Mouse (Mus musculus) kidney, embryonic 15.5 days (tissue): ENCODE measurements around the gene Exoc7. TPM values are rescaled to one million over a fixed set of nuclear protein-coding genes. Genes with fewer than 3 reads are reported as not detected.

Experiments used
- ATAC-seq: fragments of 200-750 bp; cut with Nextera tagmentation; replicated peaks from 2 replicates; pipeline ENCODE4 v1.8.0; 2017; ENCODE audit warnings: moderate TSS enrichment; ENCODE audit not compliant: low FRiP score
- H3K27ac ChIP-seq: fragments of 300-500 bp; sonication (generic); 2 replicates; pipeline ENCODE4 v1.5.1; 2015; ENCODE audit warnings: mild to moderate bottlenecking, inconsistent platforms
- H3K27me3 ChIP-seq: fragments of 300-500 bp; sonication (generic); 2 replicates; pipeline ENCODE4 v1.6.1; 2015; ENCODE audit warnings: inconsistent platforms
- H3K36me3 ChIP-seq: fragments of 300-500 bp; sonication (generic); 2 replicates; pipeline ENCODE4 v1.6.1; 2015; ENCODE audit warnings: inconsistent platforms
- H3K4me1 ChIP-seq: fragments of 300-500 bp; sonication (generic); 2 replicates; pipeline ENCODE4 v1.6.1; 2015; ENCODE audit warnings: inconsistent platforms
- H3K4me2 ChIP-seq: fragments of 300-500 bp; sonication (generic); 2 replicates; pipeline ENCODE4 v1.6.1; 2015; ENCODE audit warnings: moderate library complexity, mild to moderate bottlenecking, inconsistent platforms
- H3K4me3 ChIP-seq: fragments of 300-500 bp; sonication (generic); replicated peaks from 2 replicates; pipeline ENCODE4 v1.5.1; 2015; ENCODE audit warnings: mild to moderate bottlenecking, inconsistent platforms
- H3K9ac ChIP-seq: fragments of 300-500 bp; sonication (generic); 2 replicates; pipeline ENCODE4 v1.6.1; 2015; ENCODE audit warnings: mild to moderate bottlenecking, inconsistent platforms
- H3K9me3 ChIP-seq: fragments of 300-500 bp; sonication (generic); replicated peaks from 2 replicates; pipeline ENCODE4 v1.6.1; 2016; ENCODE audit warnings: inconsistent platforms
- WGBS: fragments of 180-500 bp; shearing (Covaris S2); methylation state at CpG from one replicate; pipeline ENCODE4 v1.1.7; 2015; ENCODE audit warnings: mixed read lengths; 5-methylcytosine and 5-hydroxymethylcytosine counted together
- polyA plus RNA-seq: library from polyadenylated mRNA; unstranded; fragments of >200 nt; fragmentation: Nextera tagmentation; extraction: Ambion mirVana; gene quantifications from 2 replicates; pipeline ENCODE4 v1.2.1, GENCODE M21; 2015

Exoc7 gene
- polyA plus RNA-seq, 1 experiment from 2014 or later: 61.8 TPM

GRCm38 (mm10) chr11:116272589-116273468, 34.2 kb downstream of the Exoc7 start:
- peaks cover 44% of the 10 kb centered on the region for H3K36me3 ChIP-seq
- peak overlapping the region; percentile 83 for H3K4me2 ChIP-seq
- H3K27ac ChIP-seq: no peak overlapping the region
- peak overlapping the region; percentile 96 for H3K9ac ChIP-seq
- 45% methylated on average over 12 of the region's 12 CpGs for WGBS
- peaks cover 23% of the 10 kb centered on the region for H3K4me1 ChIP-seq
- ATAC-seq: no peak
- peak overlapping the region; percentile 96 for H3K4me3 ChIP-seq
- H3K27me3 ChIP-seq: no peaks in the 10 kb centered on the region
- no peaks in the 10 kb centered on the region for H3K9me3 ChIP-seq

GRCm38 (mm10) chr11:116269560-116269959, 37.5 kb downstream of the Exoc7 start:
- H3K9ac ChIP-seq: no peak overlapping the region
- H3K9me3 ChIP-seq: no peaks in the 10 kb centered on the region
- H3K36me3 ChIP-seq: peaks cover 76% of the 10 kb centered on the region
- 89% methylated on average over 8 of the region's 8 CpGs for WGBS
- peaks cover 19% of the 10 kb centered on the region for H3K4me1 ChIP-seq
- no peak overlapping the region for H3K4me2 ChIP-seq
- ATAC-seq: no peak
- no peak overlapping the region for H3K27ac ChIP-seq
- H3K27me3 ChIP-seq: no peaks in the 10 kb centered on the region
- no peak overlapping the region for H3K4me3 ChIP-seq

GRCm38 (mm10) chr11:116268313-116268712, 38.7 kb downstream of the Exoc7 start:
- no peak overlapping the region for H3K4me2 ChIP-seq

GRCm38 (mm10) chr11:116267637-116268036, 39.4 kb downstream of the Exoc7 start:
- no peak overlapping the region for H3K4me3 ChIP-seq
- WGBS: 80% methylated on average over 8 of the region's 8 CpGs

More at GRCm38 (mm10) chr11:116268313-116268712, 38.7 kb downstream of the Exoc7 start:
- H3K27me3 ChIP-seq: no peaks in the 10 kb centered on the region
- no peaks in the 10 kb centered on the region for H3K9me3 ChIP-seq
- H3K27ac ChIP-seq: no peak overlapping the region
- H3K4me1 ChIP-seq: peaks cover 17% of the 10 kb centered on the region
- H3K4me3 ChIP-seq: no peak overlapping the region
- H3K9ac ChIP-seq: no peak overlapping the region
- ATAC-seq: no peak
- H3K36me3 ChIP-seq: peaks cover 88% of the 10 kb centered on the region
- 90% methylated on average over 6 of the region's 6 CpGs for WGBS

GRCm38 (mm10) chr11:116265850-116266249, 41.2 kb downstream of the Exoc7 start:
- Histone ChIP-seq H3K9ac (no peak overlapping the region), H3K4me1 (no peaks in the 10 kb centered on the region), H3K9me3 (no peaks in the 10 kb centered on the region), H3K27ac (no peak overlapping the region), H3K4me3 (no peak overlapping the region), H3K4me2 (no peak overlapping the region), H3K27me3 (no peaks in the 10 kb centered on the region), H3K36me3 (peaks cover 99% of the 10 kb centered on the region)
- ATAC-seq: no peak
- WGBS: 91% methylated on average over 4 of the region's 4 CpGs

More at GRCm38 (mm10) chr11:116267637-116268036, 39.4 kb downstream of the Exoc7 start:
- no peak overlapping the region for H3K27ac ChIP-seq
- H3K36me3 ChIP-seq: peaks cover 95% of the 10 kb centered on the region
- H3K4me2 ChIP-seq: no peak overlapping the region
- no peaks in the 10 kb centered on the region for H3K27me3 ChIP-seq
- no peaks in the 10 kb centered on the region for H3K9me3 ChIP-seq
- no peak overlapping the region for H3K9ac ChIP-seq
- no peak for ATAC-seq
- H3K4me1 ChIP-seq: peaks cover 11% of the 10 kb centered on the region

- Histone ChIP-seq H3K27me3 (no peaks in the 10 kb centered on the region), H3K9ac (no peak overlapping the region), H3K27ac (no peak overlapping the region), H3K4me1 (peaks cover 4% of the 10 kb centered on the region), H3K4me3 (no peak overlapping the region), H3K9me3 (no peaks in the 10 kb centered on the region), H3K36me3 (peaks cover 99% of the 10 kb centered on the region), H3K4me2 (no peak overlapping the region)
- WGBS: 83% methylated on average over 11 of the region's 11 CpGs
- ATAC-seq: no peak
Measured at GRCm38 (mm10) chr11:116265352-116265751, 41.7 kb downstream of the Exoc7 start.

GRCm38 (mm10) chr11:116260259-116260658, 46.8 kb downstream of the Exoc7 start:
- Histone ChIP-seq H3K9me3 (no peaks in the 10 kb centered on the region), H3K4me1 (peaks cover 36% of the 10 kb centered on the region), H3K4me3 (no peak overlapping the region), H3K4me2 (no peak overlapping the region), H3K36me3 (peaks cover 97% of the 10 kb centered on the region), H3K27ac (peak overlapping the region; percentile 58), H3K27me3 (no peaks in the 10 kb centered on the region), H3K9ac (no peak overlapping the region)
- WGBS: 69% methylated on average over 7 of the region's 7 CpGs
- no peak for ATAC-seq

- H3K36me3 ChIP-seq: peaks cover 98% of the 10 kb centered on the region
- H3K27ac ChIP-seq: peak overlapping the region; percentile 58
- peaks cover 44% of the 10 kb centered on the region for H3K4me1 ChIP-seq
- 56% methylated on average over 8 of the region's 8 CpGs for WGBS
- no peak; the same call in 1 of the 2 replicates for ATAC-seq
- H3K9me3 ChIP-seq: no peaks in the 10 kb centered on the region
- no peaks in the 10 kb centered on the region for H3K27me3 ChIP-seq
- H3K4me3 ChIP-seq: no peak overlapping the region
- no peak overlapping the region for H3K9ac ChIP-seq
- no peak overlapping the region for H3K4me2 ChIP-seq
Measured at GRCm38 (mm10) chr11:116259461-116259860, 47.6 kb downstream of the Exoc7 start.

GRCm38 (mm10) chr11:116255982-116256675, 50.9 kb downstream of the Exoc7 start:
- Histone ChIP-seq H3K9ac (no peak overlapping the region), H3K4me3 (no peak overlapping the region), H3K9me3 (no peaks in the 10 kb centered on the region), H3K27ac (peak overlapping the region; percentile 72), H3K4me1 (peaks cover 48% of the 10 kb centered on the region), H3K27me3 (no peaks in the 10 kb centered on the region), H3K4me2 (no peak overlapping the region), H3K36me3 (peaks cover 98% of the 10 kb centered on the region)
- no peak for ATAC-seq
- WGBS: 66% methylated on average over 9 of the region's 9 CpGs

- ATAC-seq: no peak
- Histone ChIP-seq H3K27me3 (no peaks in the 10 kb centered on the region), H3K27ac (peak overlapping the region; percentile 72), H3K4me3 (no peak overlapping the region), H3K4me2 (no peak overlapping the region), H3K4me1 (peaks cover 43% of the 10 kb centered on the region), H3K36me3 (peaks cover 98% of the 10 kb centered on the region), H3K9me3 (no peaks in the 10 kb centered on the region), H3K9ac (no peak overlapping the region)
- WGBS: 66% methylated on average over 22 of the region's 22 CpGs
Measured at GRCm38 (mm10) chr11:116255090-116255981, 51.7 kb downstream of the Exoc7 start.

- no peak overlapping the region for H3K4me3 ChIP-seq
- H3K36me3 ChIP-seq: peaks cover 98% of the 10 kb centered on the region
- no peak for ATAC-seq
- H3K27me3 ChIP-seq: no peaks in the 10 kb centered on the region
- H3K27ac ChIP-seq: peak overlapping the region; percentile 69
- 68% methylated on average over 9 of the region's 9 CpGs for WGBS
- H3K4me1 ChIP-seq: peaks cover 36% of the 10 kb centered on the region
- no peak overlapping the region for H3K9ac ChIP-seq
- H3K9me3 ChIP-seq: no peaks in the 10 kb centered on the region
- no peak overlapping the region for H3K4me2 ChIP-seq
Measured at GRCm38 (mm10) chr11:116254627-116255026, 52.4 kb downstream of the Exoc7 start.
